Mouse (Mus musculus): ENCODE measurements around the gene Vpreb1.
"Not testable (repeated sequence)": the region's sequence is repeated elsewhere in the genome, so short reads cannot be mapped to it uniquely, and the experiment has no call there.

The Vpreb1 gene

DNA sequence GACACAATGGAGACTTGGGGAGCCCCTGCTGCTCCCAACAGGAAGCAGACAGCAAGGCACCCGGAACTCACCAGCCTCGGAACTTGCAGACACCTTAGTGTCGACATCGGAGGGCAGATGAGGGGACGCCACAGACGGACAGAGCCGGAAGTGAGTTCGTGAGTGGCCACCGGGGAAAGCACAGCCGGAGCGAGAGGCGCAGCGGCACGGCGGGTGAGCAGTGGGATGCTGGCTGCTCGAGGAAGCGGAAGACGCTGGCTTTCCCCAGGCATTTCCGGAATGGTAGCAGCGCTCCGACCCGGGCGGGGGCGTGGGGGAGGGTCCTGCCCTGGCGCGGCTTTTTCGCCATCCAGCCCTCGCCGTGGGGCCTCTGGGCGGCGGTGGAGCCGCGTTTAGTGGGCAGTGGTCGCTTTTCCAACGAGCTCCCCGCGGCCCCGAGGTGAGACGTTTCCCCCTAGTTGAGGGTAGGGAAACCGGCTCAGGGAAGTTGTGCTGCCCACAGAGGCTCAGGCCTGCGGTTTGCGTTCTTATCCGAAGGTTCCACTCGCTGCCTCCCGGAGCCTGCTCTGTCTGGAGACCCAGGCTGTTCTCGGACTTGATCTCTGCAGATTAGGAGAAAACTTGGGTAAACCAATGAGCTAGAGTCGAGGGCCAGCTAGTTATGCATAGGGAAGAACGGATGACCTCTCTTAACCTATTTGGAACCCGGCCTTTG is at the start of gene Vpreb1, which contains the start of gene Top3b:
Gene Vpreb1 (minus strand): TSS at position 227 of the 715 bp plus-strand sequence.
Gene Top3b (plus strand): TSS at position 120 of the 715 bp plus-strand sequence.
- DNase-seq = peak; percentile 91

DNA sequence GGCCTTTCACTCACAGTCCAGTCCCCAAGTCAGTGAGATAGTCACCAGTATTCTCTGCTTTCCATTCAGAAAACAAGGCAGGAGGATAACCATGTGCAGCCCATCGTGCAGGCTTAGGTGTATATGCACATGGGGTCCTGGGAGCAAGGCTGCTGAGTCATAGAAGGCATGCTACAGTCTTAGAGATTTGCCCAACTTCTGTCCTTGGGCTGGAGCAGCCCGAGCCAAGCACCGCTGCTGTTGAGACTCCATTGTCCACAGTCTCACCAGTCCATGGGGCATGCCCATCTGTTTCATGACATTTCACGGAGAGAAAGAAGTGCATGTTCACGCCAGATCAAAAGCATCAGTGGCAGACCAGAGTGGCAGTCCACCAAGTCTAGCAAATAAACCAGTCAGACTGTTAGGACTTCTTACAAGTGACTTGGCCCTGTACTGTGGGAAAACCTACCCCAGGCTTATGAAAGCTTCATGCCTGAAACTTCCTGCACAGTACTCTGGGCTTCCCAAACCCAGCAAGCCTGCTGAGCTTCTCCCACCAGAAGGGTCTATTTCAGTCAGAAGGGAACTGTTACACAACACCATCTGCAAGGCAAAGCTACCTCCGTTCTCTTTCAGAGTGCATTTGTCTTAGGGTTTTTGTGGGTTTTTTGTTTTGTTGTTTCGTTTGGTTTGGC is 47.9 kb upstream of the Vpreb1 start:
- DNase-seq = no peak

DNA sequence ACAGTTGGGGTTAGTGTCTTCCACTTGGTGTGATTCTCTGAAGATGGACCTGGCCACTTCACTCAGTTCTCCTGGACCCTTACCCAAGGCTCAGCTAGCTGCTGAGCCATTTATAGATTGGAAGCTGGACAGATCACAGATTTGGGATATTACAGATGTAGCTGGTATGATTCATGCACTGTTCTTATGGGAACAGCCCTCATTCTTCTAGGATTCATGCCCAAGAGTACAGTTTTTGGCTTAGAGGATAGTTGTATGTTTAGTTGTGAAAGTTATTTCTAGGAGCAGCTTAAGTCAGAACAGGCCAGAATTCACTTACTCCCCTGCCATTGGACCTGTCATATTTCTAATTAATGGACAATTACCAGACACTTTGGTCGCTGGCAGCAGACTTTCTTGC is 42.8 kb upstream of the Vpreb1 start:
- no peak for DNase-seq

DNA sequence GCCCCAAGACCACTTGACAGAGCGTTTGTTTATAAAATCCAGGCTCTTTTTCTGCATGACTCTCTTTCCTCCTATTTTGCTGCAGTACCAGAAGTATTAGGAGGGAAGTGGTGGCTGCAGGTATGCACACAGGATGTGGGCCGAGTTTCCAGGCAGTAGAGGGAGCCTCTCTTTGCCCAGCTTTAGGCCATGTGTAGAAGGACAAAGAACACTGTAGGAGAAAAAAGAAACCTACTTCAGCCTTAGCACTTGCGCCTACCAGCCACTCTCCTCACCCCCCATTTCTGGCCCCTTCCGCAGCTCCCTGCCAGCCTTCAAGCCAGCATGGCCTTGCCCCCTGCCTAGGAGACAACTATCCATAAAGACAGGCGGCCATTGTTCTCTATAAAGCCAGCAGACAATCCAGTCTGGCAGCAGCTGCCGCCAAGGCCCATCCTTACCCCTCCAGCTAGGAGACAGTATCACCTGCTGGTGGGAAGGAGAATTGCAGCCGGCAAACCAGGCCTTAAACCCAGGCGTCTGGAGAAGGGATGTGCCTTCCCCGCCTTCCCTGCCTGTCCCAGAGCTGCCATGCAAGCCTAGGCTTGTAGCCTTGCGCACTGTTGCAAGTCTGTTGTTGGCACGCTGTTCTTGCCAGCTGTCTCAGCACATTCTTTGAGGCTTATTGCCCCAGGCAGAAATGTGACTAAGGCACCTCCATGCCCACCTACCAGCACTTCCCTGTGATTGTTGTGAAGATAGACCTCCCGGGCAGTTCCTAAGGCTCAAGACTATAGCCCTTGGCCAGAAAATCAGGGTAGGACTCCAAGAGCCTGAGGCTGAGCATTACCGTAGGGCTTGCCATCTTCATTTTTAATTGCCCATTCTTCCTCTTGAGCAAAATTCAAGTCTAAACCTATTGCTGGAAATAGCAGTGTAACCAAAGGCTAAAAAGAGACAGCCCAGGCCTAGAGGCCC is 41.3 kb upstream of the Vpreb1 start:
- DNase-seq = peak; percentile 71

DNA sequence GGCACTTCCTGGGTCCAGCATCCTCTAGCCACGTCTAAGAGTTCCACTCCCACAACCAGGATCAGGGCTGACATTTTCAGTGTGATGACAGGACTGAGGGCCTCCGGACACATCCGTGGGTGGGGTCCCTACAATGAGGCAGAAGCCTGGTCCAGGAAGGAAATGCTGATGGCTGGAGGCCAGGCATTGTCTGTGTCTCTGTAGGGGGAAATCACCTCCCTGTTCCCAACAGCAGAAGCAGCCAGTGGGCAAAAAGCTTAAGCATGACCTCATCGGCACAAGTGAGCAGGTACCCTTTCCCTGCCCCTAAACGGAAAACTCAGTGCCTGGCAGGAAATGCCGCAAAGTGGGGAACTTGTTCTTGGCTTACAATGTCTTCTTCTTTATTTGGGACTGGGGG is 37.2 kb upstream of the Vpreb1 start:
- peak; percentile 21 for DNase-seq

DNA sequence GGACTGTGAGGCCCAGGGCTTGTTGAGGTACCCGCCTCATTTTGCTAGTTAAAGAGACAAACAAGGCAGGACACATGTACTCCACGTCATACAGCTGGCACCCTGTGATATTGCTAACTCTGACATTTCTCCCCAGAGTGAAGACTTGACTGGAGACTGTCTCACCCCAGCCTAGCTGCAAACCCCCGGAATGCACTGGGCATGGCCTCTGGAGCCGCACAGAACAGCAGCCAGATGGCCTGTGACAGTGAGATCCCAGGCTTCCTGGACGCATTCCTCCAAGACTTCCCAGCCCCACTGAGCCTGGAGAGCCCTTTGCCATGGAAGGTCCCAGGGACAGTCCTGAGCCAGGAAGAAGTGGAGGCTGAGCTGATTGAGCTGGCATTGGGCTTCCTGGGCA is 32.5 kb upstream of the Vpreb1 start:
- no peak for DNase-seq

DNA sequence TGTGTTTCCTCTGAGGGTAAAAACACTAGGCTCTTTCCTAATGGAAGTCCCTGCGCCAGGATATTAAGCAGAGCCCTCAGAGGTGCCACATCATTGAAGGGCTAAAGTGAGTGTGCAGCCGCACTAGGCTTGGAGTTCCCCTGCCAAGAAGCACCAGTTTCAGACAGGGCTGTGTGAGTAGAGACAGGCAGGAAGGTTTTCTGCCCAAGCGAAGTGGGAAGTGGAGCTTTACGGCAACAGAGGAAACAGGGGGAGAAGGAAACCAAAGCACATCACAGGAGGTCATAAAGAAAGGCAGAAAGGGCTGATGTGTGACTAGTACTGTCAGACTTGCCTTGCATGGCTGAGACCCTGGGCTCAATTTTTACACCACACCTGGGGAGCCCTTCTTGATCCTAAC is 31.7 kb upstream of the Vpreb1 start:
- no peak for DNase-seq

DNA sequence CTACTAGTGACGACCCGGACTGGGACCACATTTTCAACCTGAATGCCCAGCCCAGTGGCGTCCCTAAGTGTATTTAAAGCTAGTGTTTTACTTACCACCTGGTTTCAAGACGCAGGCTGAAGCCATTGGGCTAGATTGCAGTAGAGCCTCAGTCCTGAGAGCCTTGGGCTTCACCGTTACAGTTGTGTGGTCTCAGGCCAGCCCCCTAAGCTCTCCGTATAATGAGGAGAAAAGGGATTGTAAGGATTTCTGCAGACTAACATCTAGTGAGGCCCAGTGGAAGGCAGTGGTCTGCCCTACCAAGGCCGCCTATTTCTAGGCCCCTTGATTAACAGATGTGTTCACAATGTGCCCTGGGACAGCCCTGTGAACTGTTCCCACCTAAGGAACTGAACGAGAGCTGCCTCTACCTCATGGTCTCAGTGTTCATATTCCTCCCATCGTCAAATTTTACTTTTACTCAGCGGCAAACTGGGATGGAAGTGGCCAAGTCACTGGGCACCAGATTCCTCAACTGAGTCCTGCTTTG is 26.5 kb upstream of the Vpreb1 start:
- DNase-seq = no peak

DNA sequence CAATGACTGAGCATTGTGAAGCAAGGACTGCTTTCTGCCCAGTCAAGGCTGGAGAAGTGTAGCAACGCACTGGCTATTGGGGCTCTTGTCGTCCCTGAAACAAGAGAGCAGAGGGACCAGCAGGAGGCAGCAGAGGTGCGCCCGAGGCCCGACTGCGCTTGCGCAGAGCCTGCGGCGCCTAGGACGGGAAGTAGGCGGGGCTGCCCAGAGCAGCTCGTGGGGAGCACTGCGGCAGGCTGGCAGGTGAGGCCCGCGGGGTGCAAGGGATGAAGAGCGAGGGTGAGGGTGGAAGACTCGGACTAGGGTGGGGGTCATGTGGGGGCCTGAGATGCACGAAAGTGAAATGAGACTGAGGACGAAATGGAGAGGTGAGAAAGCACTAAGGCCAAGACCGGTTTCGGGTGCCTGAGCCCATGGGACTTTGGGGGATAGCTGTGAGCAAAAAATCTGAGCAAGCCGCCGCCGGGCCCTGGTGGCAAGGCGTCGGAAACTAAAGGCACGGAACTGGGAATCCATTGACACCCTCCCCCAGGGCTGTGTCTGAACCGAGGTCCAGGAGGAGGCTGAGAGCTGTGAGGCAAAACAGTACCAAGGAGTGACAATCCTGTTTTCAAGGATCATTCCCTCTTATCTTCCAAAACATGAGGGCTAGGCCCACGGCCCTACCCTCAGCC is 25.9 kb upstream of the Vpreb1 start, which contains the start of gene Ppm1f:
Gene Ppm1f (plus strand): TSS at position 88 of the 674 bp plus-strand sequence.
- peak; percentile 94 for DNase-seq

DNA sequence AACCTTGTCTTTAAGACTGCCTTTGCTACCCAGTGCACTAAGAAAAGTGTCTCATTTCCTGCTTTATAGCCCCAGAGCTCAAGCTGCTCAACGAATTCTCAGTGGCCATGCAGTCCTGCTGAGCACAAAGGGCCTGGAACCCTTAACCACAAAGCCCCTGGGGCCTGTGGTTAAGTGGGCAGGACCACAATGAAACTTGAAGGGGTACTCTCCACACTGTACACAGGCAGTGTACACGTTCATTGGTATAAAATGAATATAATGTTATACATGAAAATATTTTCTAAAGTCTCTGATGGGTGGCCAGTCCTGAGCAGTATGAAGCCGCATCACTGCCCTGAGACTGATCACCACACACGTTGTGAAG is 25.4 kb upstream of the Vpreb1 start:
- no peak for DNase-seq

DNA sequence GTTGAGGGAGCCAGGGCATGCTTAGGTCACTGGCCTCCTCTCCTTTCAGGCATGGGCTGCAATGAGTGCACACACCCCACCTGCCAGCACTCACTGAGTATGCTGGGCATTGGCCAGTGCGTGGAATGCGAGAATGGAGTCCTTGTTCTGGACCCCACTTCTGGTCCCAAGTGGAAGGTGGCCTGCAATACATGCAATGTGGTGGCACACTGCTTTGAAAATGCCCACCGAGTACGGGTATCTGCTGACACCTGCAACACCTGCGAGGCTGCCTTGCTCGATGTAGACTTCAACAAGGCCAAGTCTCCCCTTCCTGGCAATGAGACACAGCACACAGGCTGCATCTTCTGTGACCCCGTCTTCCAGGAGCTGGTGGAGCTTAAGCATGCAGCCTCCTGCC is 21.7 kb upstream of the Vpreb1 start:
- DNase-seq = no peak

DNA sequence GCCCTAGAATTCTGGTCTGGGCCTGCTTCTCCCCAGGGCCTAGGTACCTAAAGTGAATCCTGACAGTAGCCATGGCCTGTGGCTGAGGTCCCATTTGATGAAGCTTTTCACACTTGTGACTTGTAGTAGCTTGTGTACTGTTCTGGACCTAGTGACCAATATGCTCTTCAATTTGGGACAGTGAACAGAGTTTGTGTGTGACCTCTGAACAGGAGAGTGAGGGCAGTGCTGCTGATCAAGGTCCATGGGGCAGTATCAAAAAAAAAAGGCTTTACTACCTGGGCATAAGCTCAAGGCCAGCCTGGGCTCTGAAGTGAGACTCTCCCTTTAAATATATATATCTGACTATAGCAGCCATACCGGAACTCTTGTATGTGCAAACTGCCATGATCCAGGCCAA is 17.7 kb upstream of the Vpreb1 start:
- DNase-seq = no peak

DNA sequence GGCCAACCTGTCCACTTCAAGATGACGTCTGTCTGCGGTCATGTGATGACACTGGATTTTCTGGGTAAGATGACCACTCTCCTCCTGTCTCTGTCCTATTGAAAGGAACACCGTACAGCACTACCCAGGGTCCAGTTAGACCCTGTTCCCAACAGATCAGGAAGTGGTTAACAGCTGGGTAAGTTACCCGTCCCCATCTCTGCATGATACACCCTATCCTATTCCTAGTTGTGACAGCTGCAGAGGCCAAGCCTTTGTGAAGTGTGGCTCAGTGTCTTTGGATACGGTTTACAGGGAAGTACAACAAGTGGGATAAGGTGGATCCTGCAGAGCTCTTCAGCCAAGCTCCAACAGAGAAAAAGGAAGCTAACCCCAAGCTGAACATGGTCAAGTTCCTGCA is 8.4 kb upstream of the Vpreb1 start:
- DNase-seq = no peak

DNA sequence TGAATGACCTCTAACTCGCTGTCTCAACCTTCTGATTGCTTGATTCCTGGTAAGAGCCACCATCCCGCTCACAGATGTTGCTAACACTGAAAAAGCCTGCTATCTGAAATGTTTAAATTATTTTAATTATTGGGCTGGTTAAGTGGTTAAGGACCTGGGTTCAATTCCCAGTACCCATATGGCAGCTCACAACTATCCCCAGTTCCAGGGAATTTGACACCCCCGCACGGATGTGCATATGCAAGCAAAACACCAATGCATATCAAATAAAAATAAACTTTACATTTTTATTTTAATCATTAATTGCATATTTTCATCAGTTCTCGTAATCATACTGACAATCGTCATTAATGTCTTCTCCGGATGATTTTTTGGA is 414 bp downstream of the Vpreb1 start:
- DNase-seq = no peak

DNA sequence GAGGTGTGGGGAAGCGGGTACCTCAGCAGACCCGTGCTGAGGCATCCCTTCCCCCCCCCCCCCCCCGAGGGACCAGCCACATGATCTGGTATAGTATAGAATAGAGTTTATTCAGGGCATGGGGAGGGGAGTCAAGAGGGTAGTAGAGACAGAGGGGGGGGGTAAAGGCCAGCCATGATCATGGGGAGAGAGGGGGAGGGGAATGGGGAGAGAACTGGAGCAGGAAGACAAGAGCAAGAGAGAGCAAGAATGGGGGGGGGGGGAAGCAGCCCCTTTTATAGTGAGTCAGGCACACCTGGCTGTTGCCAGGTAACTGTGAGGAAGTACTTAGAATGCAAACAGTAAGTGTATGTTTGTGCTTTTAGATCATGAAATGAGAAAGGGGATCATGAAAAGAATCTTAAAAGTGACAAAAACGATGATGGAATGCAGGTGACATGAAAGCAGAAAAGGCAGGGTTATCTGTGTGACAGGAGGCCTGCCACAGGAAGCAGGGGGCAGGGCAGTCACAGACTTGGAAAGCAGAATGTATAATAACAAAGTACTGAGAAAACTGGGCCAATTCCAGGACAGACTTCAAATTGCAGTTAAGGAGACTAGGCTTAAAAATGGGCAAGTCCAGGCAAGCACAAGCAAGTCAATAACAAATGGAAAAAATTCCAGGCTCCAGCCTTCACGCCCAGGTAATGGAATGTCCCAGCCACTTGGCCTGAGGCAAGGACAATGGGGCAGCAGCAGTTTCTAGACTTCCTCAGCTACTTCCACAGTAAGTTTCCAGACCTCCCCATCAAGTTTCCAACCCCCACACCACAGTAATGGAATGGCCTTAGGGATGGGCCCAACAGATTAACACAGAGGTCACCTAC is 4.7 kb downstream of the Vpreb1 start:
- DNase-seq = no peak

DNA sequence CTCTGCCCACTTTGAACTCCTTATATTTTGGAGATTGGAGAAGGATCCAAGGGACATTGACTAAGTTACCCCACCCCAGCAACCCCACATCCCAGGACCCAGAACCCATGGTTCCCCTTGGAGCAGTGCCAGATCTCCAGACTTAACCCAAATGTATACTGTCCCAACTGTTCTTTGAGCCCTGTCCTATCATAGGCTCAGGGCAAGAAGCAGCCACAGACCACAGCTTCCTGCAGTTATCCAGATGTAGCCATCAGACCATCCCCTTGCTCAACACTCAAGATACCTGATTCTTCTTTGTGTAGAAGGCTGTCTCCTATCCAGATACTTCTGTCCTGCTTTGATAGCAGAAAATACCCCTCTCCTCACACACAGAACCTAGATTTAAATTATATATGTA is 5.4 kb downstream of the Vpreb1 start:
- no peak for DNase-seq

DNA sequence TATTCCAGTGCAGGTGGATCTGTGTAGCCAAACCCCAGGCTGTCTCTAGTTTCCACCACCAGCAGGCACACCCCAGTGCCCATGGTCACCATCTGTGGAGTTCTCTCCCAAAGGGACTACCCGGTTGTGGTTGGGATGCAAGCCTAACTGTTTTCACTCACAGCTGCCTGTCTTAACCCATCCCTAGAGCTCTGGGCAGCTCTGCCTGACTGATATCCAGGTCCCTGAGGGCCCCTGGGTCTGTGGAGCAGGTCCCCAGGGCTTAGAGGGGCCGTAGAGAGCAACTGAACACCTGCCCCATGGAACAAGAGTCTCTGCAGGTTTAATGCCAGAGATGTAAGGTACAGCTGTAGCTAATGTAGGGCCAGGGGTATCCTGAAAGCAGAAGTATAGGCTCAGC is 6.7 kb downstream of the Vpreb1 start, which contains the start of gene Igll1:
Gene Igll1 (minus strand): TSS at position 8 of the 400 bp plus-strand sequence.
- no peak for DNase-seq

DNA sequence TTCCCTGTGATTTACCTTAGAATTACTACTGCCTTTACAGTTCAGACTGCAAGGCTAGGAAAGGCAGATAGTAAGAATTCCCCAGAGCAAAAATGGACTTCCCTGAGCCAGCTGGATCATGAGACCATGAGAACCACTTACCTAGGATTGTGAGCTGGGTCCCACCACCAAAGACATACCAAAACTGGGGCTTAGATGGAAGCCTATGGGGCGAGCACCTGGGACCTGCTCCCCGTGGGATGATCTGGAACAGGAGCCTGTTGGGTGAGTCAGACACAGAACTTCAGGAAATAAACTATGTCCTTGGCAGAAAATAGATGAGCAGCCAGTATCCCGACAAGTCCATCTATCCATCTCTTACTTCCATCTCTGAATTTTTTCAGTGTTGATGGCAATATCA is 8.4 kb downstream of the Vpreb1 start:
- no peak for DNase-seq

DNA sequence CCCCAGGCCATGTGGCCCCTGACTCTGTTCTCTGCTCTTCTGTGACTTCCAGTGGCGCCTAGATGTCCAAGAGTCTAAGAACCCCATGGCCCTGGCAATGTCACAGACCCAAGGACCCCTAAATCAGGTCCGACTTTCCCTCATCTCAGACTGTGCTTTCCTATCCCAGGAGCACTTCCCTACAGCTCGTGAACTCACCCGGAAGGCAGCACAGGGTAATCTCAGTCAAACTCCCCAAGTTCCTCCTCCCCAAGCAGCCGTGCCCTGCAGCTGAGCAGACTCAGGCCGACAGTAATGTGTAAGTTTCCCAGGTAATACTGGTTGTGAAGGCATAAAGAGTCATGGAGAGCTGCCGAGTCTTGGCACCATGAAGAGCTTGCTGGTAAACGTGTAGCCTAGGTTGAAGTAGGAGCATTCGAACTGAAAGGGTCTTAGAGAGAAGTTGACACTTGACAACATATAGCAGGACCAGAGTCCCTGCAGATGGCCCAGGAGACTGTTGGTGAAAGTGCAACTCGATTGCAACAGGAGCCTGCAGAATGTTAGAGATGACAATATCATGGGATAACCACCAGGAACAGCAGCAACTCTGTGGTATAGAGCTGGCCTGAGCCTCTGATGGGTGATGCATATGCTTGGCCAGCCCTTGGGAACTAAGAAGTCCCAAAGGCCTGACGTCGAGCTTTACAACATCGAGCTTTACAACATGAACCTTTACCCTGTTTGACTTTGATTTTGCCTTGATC is 13.7 kb downstream of the Vpreb1 start:
- no peak for DNase-seq

DNA sequence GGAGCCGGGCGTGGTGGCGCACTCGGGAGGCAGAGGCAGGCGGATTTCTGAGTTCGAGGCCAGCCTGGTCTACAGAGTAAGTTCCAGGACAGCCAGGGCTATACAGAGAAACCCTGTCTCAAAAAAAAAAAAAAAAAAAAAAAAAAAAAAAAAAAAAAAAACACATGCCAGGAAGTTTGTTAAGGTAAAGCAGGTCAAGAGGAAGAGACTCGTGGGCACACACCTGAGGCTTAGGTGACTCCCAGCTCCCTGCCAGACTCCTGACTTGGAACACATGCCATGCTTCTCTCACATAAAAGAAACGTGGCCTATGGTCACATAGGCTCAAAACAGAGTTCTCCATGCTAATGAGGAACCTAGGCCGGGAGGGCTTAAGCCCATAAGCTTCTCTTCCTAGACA is 14.6 kb downstream of the Vpreb1 start:
- DNase-seq = not testable (repeated sequence)

DNA sequence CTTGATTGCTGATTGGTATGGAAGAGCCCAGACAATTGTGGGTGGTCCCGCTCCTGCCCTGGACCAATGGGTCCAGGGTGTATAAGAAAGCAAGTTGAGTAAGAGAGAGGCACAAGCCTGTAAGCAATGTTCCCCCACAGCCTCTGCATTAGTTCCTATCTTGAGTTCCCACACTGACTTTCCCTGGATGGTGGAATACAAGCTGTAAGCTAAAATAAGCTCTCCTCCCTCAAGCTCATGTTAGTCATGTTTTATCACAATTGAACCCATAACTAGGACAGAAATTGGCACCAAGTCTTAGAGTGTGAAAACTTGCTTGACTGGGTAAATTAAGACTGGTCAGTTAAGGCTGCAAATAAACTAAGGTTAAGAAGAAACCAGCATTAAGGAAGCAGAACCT is 15.1 kb downstream of the Vpreb1 start:
- DNase-seq = no peak

Measured in liver (tissue).